Mouse (Mus musculus) layer of hippocampus, adult 8-10 months (tissue): Measurements from ENCODE around the gene C2cd4a. TPM values are rescaled to one million over a fixed set of nuclear protein-coding genes. Genes with fewer than 3 reads are reported as not detected.

ENCODE experiments used
- DNase-seq, 2 experiments: peaks; one replicate each; pipeline ENCODE4 v3.0.0; 2022; ENCODE audit warnings: low spot score in 2 of 2
- total RNA-seq, 4 experiments: library from RNA; stranded (reverse); gene quantifications; 2 replicates each; pipeline ENCODE4 v1.2.4; 2022

C2cd4a gene
- 1 to 10 TPM in 3 of 4 experiments, under 1 TPM in 1; 0.93 to 3.2 (median 2.2) TPM for total RNA-seq

DNA sequence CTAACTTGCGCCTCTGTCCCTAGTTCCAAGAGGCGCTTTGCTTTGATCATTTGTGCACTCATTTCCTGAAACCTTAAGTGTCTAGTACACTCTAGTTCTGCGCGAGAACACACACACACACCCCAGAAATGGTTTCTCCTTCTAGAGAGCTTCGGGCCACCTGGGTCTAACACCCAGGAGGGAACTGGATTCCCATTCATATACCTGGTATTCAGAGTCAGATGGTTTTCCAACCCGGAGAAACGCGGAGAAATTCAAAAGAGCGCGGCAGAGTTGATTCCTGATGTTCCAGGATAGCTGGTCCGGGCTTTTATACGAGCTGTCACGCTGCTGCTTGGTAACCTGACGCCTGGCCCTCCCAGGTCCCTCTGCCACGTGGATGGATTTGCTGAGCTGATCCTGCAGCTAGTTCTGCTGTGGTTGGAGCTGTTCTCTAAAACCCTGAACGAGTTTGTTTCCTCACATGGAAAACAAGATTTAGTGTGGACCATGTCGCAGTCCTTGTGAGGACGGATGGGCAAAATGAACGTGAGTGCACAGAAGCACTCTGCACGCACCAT, at the start of gene C2cd4a:
C2cd4a (minus strand) TSS at position 285 of the 560 bp plus-strand sequence.
- DNase-seq = no peak

DNA sequence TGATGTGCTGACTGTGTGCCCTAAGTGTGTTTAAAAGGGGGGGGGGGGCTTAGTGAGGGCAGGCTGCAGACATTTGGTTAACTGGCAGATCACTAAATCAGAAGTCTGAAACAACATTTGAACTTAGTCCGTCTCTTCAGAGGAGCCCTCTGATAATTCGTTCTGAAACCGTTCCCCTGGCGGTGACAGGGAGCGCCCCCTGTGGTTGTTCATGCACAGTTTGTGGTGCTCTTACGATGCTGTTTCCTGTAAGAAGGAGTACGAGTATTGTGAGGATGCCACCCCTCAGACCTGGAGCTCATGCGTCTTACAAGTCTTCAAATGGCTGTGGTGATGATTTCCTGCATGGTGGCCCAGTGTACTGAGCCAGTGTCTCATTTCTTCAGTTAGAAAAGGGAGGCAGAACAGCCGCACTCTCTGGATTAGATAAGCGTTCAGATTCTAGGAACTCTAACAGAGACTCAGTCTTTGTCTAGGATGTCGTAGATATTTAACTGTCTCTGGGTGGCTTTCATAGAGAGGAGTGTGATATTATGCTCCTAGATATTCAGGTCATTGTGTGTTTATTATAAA, 46.2 kb upstream of the C2cd4a start:
- no peak for DNase-seq

DNA sequence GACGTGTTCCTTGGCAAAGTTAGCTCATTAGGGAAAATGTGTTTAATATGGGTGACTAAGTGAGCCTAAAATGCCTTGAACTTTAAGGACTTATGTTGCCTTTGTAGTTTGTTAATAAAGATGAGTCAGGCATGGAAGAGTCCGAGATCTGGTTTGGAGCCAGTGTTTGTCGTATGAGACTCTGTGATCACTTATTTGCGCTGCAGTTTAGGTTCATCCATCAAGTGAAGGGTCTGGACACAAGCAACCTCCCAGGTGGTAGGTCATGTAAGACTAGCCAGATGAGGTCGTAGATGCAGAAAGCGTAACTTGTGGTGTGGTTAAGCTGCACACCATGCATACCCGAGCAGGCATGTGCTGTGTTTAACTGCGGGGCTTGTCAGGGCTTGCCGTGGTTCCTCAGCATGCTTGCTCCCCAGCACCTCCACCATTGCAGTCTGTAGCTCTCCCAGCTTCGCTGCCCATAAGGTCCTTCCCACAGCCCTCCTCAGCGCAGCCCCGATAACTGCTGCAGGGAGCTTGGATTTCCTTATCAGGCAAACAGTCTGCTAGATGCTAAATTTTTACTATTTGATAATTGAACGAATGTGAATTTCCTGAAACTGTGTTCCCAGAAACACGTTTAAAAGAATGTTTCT, 45.1 kb upstream of the C2cd4a start:
- DNase-seq = no peak

DNA sequence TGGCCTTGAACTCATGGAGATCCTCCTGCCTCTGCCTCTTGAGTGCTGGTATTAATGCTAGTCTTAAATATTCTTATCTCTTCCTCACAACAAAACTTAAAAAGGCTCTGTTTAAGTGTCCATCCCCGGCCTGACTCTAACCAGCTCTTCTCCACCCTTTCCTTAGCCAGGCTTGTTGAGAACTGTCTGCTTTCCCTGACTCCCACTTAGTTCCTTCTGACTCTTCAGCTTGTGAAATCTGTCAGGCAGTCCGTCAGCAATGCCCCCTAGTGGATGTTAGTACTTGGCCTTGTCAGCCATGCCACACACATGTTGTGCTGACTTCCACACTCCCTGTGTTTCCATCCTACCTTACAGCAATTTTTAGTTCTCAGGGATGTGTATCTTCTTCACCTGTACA, 43.2 kb upstream of the C2cd4a start:
- DNase-seq = no peak

DNA sequence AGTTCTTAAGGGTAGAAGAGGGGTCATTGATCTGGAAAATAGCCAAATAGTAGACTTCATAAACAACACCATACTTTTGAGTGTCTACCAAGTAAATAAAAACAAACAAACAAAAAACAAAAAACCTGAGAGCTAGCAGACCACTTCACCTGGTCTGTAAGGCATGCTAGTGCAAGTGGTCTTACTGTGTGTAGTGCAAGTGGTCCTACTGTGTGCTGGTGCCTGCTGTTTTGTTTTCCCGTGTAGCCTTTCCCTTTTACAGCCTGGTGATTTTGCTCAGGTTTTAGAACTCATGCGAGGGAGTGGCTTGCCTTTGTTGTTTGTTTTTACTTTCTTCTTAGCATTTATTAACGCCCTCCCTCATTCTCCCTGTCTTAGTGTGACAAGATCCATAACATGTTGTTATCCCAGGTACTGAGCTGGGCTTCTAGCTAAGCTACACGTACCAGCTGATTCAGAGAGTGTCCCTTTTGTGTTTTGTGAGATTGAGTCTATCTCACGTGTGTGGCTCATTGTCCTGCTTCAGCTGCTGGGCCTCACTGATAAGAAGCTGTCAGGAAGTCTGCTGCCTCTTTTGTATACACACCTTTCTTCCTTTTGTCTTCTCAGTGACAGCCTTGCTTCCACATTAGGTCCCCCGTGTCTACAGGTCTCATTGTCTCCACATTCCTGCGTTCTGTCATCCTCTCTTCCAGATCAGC, 42.5 kb upstream of the C2cd4a start:
- DNase-seq = no peak

DNA sequence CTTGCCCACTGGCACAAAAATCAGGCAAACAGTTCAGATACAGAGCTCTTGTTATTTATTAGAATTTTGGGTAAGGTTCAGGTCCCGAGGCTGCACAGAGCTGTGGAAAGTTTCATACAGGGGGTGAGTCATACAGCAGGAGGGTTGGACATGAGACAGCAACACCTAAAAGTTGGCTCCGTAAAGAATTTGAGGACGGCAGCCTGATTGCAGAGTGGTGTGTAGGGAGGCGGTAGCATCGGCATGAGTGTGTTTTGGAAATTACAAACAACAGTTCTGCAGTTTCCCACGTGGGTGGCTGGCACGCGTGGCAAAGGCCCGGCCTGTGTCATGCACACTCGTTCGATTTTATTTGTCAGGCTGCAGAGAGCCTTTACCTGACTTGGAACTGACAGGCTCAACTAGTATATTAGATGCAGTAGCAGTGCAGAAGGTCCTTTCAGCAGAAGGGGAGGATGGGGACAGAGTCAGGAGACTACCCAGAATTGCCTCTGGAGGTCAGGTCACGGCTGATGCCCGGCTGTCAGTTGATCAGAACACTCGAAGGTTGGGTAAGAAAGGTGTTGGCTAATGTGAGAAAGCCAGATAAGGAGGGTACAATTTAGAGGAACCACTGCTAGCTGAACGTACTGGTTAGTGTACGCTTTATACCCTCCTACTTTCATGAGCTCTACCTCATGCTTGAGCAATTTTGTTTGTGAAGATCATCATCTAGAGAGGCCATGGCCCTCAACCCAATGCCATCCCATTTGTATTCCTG, 37.7 kb upstream of the C2cd4a start:
- peak; percentile 42 to 44 for DNase-seq

DNA sequence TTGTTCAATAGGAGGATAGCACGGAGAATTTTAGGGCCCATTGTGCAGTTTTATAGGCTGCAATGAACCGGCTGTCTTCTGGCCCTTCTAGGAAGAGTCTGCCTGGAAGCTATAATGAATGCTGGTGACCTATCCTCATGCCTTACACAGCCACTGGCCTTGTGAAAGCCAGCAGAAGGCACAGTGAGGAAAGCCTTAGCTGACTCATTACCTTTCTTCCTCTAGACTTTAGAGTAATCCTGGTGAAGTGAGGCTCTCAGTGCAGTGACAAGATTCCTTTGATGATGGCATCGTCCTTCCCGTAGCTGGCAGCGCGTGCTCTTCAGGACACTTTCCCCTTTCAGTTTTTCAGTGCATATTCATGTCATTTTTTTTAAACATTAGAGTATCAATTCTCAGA, 35.3 kb upstream of the C2cd4a start:
- DNase-seq = no peak

DNA sequence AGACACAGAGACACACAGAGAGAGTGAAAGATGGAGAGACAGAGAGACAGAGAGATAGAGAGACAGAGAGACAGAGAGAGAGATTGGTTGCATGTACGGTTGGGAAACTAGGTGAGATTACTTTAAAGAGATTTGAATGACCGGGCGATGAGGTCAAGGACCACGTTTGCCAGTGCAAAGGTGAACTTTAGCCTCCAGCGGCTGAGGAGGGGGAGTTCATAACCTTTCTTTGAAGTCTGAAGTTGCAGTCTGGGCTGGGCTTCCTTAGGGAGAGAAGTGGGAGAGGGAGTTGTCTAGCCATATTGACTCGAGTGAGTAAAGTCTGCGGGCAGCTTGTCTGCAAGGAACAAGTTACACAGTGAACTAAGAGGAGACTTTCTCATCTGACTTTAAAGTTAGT, 33.3 kb upstream of the C2cd4a start:
- DNase-seq = no peak

DNA sequence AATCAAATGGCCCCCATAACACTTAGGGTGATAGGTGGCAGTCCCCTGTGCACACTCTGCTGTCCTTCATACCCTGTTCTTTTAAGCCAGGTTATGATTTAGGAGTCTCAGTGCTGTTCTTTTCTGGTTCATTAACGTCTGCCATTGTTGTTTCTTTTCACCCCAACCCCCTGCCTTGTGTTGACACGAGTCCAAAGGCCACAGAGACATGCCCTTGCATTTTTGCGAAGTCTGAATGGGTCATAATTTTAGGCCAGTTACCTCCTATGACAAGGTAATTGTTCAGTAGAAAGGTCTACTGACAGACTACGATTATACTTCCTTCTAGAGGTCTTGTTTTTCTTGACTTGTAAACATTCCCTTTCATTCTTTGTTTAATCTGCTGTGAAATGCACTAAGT, 31.9 kb upstream of the C2cd4a start:
- no peak for DNase-seq

DNA sequence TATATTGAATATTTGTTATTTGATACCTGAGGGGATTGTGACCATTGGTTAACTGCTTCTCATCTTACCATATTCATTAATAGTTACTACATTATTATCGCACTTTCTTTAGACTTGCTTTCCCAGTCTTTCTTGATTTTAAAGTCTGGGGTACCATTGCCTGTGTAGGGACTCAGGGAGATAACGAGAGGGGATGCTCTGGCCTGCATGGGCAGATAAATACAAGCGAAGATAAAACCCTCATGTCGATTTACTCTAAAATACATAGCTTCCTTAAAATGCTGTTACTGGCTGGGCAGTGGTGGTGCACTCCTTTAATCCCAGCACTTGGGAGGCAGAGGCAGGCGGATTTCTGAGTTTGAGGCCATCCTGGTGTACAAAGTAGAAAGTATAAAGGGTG, 31.2 kb upstream of the C2cd4a start:
- no peak for DNase-seq

DNA sequence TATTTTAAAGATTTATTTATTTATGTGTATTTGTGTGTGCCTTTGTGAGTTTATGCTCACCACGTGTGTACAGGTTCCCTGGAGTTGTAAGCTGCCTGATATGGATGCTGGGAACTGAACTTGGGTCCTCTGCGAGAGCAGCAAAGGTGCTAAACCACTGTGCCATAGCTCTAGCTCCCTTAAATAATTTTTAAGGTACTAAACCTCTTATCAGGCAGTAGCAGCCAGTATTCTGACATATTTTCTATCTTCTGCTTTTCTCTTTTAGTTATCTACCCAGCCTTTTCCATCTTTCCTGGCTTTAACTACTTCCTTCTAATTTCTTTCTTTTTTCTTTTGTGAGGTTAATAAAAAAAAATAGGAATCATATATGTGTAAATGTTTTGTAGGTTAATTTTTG, 28.1 kb upstream of the C2cd4a start:
- DNase-seq = no peak

DNA sequence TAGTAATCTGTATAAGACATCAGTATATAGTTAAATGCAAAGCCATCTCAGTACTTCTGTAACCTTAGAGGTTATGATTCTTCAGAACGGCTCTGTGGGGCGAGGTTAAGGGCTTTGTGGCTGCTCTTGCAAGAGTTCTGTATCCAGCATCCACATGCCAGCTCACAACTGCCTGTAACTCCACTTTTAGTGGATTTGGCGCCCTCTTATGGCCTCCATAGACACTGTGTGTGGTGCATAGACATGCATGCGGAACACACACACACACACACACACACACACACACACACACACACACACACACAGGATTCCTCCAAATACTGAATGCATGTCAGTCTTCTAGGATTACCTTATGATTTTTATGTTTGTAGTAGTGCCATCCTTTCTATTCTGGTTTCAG, 19.0 kb upstream of the C2cd4a start:
- no peak for DNase-seq

DNA sequence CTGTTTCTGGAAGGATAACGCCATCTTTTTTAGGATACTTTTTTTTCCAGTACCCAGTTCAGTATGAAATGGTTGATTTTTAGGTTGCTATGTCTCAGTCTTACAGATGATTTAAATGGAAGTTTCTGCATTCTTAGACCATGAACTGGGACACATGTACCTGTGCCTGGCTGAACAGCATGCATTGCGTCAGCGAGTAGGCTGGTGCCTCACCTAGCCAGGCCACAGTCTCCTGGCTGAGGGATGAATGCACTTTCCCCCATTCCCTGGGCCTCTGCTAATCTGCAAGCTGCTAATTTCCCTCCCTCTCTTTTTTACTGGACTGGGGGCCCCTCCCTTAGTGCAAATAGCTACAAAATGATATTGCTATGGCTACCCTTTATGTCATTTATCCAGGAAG, 17.7 kb upstream of the C2cd4a start:
- no peak for DNase-seq

DNA sequence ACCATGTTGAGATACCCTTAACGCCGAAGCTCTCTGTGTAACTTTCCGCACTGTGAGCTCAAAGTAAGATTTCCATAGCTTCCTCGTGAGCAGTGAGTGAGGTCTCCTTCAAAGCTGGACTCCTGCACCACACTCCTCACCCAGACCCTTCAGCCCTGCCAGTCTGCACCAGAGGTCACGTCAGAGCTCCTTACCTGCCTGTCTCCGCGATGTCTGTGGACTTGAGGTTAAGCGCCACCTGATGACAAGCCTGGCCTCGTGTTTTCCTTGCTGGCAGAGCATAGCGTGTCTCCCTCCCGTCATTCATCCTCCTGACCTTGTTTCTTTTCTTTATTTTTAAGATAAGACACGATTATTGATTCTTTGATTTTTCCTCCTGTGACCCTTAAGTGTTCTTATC, 17.3 kb upstream of the C2cd4a start:
- no peak for DNase-seq

DNA sequence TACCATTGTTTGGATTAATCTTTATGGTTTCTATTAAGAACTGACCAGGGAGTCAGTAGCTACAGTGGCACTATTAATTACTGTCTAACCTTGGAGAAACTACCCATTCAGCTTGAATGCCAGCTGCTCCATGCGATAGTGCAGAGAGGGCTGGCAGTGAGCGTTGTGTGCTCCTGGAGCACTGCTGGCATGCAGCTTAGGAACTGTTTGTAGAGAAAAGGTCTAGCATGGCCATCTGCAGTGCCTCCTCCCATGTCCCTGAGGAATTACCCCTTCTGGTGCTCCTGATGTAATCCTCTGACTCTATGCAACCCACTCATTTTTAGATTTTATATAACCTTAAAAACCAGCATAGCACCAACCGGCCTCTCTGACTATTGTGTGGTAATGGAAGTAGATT, 15.5 kb upstream of the C2cd4a start:
- DNase-seq = peak; percentile 40 to 55

DNA sequence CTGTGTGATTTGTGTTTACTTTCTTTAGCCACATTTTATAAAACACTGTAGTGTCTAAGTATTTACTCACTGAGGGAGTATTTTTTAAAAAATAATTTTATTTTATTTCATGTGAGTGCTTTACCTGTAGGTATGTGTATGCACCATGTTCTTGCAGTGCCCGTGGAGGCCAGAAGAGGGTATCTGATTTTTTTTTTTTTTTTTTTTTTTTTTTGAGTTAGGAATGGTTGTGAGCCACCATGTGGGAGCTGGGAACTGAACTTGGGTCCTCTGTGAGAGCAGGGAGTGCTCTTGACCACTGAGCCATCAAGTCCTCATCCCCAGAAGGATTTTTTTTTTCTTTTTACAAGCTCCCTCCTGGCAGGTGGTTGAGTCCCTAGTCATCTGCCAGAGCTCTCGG, 14.0 kb upstream of the C2cd4a start:
- DNase-seq = no peak

DNA sequence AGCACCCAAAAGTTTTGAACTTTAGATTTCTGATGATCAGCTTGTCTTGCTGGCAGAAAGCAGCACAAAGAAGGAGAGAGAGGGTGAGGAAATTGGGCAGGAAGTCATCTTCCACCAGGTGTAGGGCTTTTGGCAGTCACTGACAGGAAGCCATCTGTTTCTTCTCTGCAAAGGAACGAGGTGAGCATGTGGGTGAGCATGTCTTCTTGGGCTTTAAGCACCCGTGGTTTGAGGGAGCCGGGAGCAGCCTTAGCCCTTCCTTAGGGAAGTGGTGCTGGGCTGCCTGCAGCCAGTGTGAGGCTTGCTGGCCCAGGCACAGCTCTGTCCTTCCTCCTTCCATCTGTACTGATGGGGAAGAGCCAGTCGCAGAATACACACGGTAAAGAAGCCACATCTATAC, 13.5 kb upstream of the C2cd4a start:
- DNase-seq = no peak

DNA sequence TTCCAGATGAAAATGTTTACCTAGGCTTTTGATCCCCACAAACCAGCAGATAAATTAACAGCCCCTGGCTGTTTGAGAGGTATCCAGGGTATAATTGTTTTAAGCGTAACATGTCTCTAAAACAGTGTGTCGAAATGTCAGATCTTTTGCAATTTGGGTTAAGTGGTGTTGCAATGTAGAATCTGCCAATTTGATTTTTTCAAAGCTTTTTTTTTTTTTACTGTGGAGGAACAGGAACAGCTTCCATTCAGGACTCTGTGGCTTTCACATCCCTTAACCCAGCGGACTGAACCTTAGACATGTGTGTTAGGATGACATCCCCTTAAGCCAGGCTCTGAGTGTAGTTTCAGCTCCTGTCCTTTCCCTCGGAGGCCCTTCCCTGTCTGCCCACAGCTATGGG, 12.9 kb upstream of the C2cd4a start:
- no peak for DNase-seq

DNA sequence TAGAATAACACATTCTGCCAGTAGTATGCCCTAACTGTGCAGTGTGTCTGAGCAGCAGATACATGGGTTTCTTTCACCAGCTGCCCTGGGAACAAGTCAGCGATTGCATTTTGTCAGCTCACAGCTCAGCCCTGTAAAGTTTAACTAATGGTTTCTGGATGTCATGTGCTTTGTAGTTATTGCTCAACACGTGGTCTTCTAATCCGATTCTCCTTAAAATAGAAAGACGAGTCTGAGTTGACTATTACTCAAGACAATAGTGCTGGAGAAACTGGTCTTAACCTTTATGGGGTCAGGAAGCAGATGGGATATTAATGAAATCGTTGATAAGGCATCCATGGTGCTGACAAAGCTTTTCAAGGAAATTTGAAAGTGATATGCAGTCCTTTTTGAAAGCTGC, 10.7 kb upstream of the C2cd4a start:
- DNase-seq = no peak

DNA sequence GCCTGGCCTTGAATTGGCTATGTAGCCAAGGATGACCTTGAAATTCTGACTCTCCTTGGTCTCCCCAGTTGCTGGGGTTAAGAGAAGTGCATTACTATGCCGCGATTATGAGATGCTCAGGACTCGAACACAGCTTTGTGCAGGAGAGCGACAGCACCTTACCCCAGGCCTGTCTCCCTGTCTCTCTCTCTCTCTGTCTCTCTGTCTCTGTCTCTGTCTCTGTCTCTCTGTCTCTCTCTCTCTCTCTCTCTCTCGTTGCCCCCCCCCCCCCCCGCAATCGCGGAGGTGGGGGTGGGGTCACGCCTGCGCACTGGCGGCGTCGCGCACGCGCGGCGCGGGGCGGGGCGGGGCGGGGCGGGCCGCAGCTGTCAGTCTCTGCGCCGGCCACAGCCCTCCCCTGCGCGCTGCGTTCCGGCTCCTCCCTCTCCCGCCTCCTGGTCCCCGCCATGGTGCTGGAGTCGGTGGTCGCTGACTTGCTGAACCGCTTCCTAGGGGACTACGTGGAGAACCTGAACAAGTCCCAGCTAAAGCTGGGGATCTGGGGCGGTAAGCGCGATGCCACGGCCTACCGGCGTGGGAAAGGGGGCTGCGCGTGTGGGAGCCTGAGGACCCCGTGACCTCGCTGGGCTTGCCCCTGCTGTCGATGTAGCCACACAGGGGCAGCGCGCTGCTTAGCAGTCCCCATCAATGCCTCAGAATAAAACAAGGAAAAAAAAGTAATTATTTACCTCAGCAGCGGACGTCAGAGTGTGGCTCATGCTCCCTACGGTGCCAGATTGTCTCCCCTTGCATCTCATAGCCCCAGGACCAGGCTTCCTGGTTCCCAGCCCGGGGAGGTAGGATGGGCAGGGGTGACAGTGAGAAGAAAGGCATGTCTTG, 8.1 kb upstream of the C2cd4a start, which contains the start of gene Vps13c:
Vps13c (plus strand) TSS at position 416 of the 879 bp plus-strand sequence.
- DNase-seq = peak; percentile 67 to 79

DNA sequence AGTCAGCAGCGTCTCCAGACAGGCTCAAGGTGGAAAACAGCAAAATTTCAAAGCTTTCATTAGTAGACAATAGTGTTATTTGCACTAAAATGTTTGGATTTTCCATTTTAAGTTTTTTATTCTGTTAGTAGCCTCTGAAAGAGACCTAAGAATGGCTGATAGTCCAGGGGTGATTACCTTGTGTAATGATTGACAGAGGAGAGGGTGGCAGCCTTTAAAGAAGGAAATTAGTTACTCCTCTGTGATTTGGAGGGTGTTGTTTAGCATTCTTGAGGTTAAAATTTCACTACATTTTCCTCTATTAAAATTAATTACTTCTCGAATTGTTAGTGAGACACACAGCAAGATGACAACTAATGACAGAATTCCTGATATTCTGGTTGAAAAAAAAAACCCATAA, 5.2 kb upstream of the C2cd4a start:
- no peak for DNase-seq
